Mouse (Mus musculus): Measurements from ENCODE around the gene Chp1.

GRCm38 (mm10) chr2:119498859-119499258, 48.6 kb upstream of the Chp1 start:
- no peak for TF ChIP-seq CTCF (IDR thresholded peaks at IDR 0.05; ENCODE audit: insufficient read depth, low read depth, low read length)
- TF ChIP-seq POLR2A (IDR thresholded peaks at IDR 0.05; ENCODE audit: insufficient read depth, low read depth, low read length), result no peak
